Mouse (Mus musculus) embryonic facial prominence, embryonic 10.5 days (tissue): Measurements from ENCODE around the gene Wdr46. TPM values are rescaled to one million over a fixed set of nuclear protein-coding genes. Genes with fewer than 3 reads are reported as not detected.
"Not testable (repeated sequence)": the region's sequence is repeated elsewhere in the genome, so short reads cannot be mapped to it uniquely, and the experiment has no call there.

Source experiments
- DNase-seq: peaks from one replicate; pipeline ENCODE4 v3.0.0-alpha.2; 2017; ENCODE audit warnings: low spot score
- H3K27ac ChIP-seq: fragments of 300-500 bp; sonication (generic); replicated peaks from 2 replicates; pipeline ENCODE4 v1.5.1; 2016; ENCODE audit warnings: mild to moderate bottlenecking
- H3K27me3 ChIP-seq: fragments of 300-500 bp; sonication (generic); replicated peaks from 2 replicates; pipeline ENCODE4 v1.6.1; 2016; ENCODE audit warnings: low read depth, mild to moderate bottlenecking; ENCODE audit not compliant: poor library complexity, severe bottlenecking
- H3K36me3 ChIP-seq: fragments of 300-500 bp; sonication (generic); replicated peaks from 2 replicates; pipeline ENCODE4 v1.6.1; 2016; ENCODE audit warnings: mild to moderate bottlenecking, moderate library complexity
- H3K4me1 ChIP-seq: fragments of 300-500 bp; sonication (generic); 2 replicates; pipeline ENCODE4 v1.6.1; 2016
- H3K4me3 ChIP-seq: fragments of 300-500 bp; sonication (generic); 2 replicates; pipeline ENCODE4 v1.5.1; 2016; ENCODE audit warnings: mild to moderate bottlenecking, moderate library complexity
- H3K9me3 ChIP-seq: fragments of 300-500 bp; sonication (generic); 2 replicates; pipeline ENCODE4 v1.6.1; 2016; ENCODE audit warnings: mild to moderate bottlenecking
- WGBS: fragments of 180-500 bp; shearing (Covaris S2); methylation state at CpG from one replicate; pipeline ENCODE4 v1.1.7; 2016; 5-methylcytosine and 5-hydroxymethylcytosine counted together
- polyA plus RNA-seq: library from polyadenylated mRNA; unstranded; fragments of >200 nt; fragmentation: Nextera tagmentation; extraction: Ambion mirVana; gene quantifications from 2 replicates; pipeline ENCODE4 v1.2.1, GENCODE M21; 2016

Wdr46 gene
- polyA plus RNA-seq, 1 experiment from 2014 or later, result 62.1 TPM

DNA sequence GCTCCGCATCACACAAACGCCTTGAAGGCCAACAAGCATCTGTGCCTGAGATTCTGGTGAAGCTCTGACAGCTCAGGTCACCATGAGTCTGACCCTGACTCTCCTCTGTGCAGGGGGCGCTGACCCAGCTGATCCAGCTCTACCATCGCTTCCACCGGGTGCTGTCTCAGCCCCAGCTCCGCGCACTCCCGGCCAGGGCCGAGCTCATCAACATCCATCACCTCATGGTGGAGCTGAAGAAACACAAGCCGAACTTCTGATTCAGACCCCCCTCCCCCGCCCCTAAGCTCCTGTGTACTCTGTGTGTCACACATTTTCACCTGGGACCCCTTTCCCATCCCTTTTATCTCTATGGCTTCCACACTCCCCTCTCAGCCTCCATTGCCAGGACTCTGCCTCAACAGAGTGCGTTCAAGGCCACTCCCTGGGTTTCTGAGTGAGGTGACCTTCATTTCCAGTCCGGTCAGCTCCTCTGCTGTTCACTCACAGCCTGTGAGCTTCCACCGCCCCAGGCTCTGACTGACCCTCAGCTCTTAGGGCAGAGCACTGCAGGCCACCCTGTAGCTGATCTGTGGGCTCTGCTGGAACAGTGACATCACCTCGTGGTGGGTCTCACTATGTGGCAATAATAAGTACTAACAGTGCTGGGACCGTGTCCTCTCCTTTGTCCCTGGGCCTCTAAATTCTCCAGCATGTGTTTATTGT is 25.5 kb downstream of the Wdr46 start:
- 87% methylated on average over 16 of the region's 16 CpGs for WGBS

DNA sequence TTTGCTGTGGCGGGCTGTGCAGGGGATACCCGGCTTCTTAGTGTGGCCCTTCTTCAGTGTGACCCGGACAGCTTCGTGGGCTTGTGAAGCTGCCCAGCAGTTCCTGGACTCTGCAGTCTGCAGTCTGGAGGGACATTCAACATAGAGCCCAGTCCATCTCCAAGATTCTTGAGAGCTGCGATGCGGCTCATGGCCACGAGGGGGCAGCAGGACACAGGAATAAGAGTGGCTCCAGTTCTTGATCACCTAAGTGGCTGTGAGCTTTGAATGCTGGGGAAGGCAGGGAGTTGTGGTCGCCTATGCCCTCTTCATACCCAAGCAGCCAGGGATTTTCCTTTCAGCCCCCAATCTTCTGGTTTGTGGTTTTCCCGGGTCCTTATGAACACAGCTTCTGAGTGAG is 28.0 kb downstream of the Wdr46 start:
- Histone ChIP-seq H3K4me1 (no peaks in the 10 kb centered on the region), H3K27me3 (no peaks in the 10 kb centered on the region), H3K9me3 (0 out of 2 replicates have a peak, but pooled peaks cover 3% of the 10 kb centered on the region), H3K27ac (no peak overlapping the region), H3K4me3 (no peak overlapping the region), H3K36me3 (peaks cover 30% of the 10 kb centered on the region)
- 4% methylated on average over 9 of the region's 9 CpGs for WGBS
- DNase-seq, result peak; percentile 87

More for the DNA sequence above, 25.5 kb downstream of the Wdr46 start:
- Histone ChIP-seq H3K9me3 (0 out of 2 replicates have a peak, but pooled peaks cover 3% of the 10 kb centered on the region), H3K27ac (no peak overlapping the region), H3K4me3 (no peak overlapping the region), H3K4me1 (no peaks in the 10 kb centered on the region), H3K27me3 (no peaks in the 10 kb centered on the region), H3K36me3 (peaks cover 54% of the 10 kb centered on the region)
- DNase-seq, result no peak

DNA sequence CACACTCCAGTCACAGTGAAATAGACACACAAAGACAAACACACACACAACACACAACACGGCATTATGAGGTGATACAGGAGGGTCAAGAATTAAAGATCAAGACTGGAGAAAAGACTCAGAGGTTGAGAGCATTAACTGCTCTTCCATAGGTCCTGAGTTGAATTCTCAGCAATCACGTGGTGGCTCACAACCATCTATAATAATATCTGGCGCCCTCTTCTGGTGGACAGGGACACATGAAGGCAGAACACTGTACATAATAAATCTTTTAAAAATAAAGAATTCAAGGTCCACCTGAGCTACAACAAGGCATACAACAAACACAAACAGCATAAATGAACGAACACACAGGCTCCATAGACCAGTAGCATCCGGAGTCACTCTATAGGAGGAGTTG is 28.5 kb downstream of the Wdr46 start:
- Histone ChIP-seq H3K36me3 (peaks cover 25% of the 10 kb centered on the region), H3K4me1 (no peaks in the 10 kb centered on the region), H3K27me3 (no peaks in the 10 kb centered on the region), H3K27ac (no peak overlapping the region), H3K4me3 (no peak overlapping the region), H3K9me3 (0 out of 2 replicates have a peak, but pooled peaks cover 3% of the 10 kb centered on the region)
- 36% methylated on average over 5 of the region's 5 CpGs for WGBS
- DNase-seq, result no peak

DNA sequence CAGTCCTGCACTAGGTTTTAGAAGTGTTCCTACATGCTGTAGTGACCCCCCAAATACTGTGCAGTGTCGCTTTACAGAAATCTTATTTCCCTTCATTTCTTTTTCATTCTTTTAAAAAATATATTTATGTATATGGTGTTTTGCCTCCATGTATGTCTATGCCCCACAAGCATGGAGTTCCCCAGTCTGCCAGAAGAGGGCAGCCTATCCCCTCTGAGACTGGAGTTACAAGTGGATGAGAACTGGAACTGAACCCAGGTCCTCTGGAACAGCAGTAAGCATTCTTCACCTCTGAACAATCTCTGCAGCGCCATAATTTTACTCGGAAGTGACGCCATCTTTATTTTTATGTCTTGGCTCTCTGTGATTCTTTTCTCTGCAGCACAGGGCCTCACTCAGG is 28.9 kb downstream of the Wdr46 start:
- Histone ChIP-seq H3K27ac (no peak overlapping the region), H3K4me3 (no peak overlapping the region), H3K27me3 (no peaks in the 10 kb centered on the region), H3K9me3 (0 out of 2 replicates have a peak, but pooled peaks cover 3% of the 10 kb centered on the region), H3K36me3 (peaks cover 22% of the 10 kb centered on the region), H3K4me1 (no peaks in the 10 kb centered on the region)
- WGBS, result 76% methylated on average over 4 of the region's 4 CpGs
- no peak for DNase-seq

DNA sequence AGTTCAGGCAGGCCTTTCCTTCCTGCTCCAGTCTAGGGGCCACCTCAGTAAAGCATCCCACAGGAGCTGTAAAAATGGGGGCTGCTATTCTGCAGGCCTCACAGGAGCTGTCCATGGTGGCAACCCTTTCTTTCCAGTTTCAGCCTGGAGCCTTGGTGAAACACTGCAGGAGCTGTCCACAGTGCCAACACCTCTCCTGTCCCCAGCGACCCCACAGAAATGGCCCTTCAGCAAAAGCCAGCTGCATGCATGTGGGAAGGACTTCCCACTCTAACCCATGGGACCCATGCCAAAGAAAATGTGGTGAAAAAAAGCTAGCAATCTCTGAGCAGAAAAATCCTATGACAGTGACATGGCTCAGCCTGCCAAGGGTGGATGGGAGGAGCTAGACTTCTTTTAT is 32.2 kb downstream of the Wdr46 start:
- DNase-seq, result peak; percentile 69
- 6% methylated on average over 1 of the region's 1 CpGs for WGBS
- Histone ChIP-seq H3K4me3 (no peak overlapping the region), H3K4me1 (peaks cover 1% of the 10 kb centered on the region), H3K36me3 (no peaks in the 10 kb centered on the region), H3K27me3 (peaks cover 25% of the 10 kb centered on the region), H3K27ac (no peak overlapping the region), H3K9me3 (0 out of 2 replicates have a peak, but pooled peaks cover 3% of the 10 kb centered on the region)

DNA sequence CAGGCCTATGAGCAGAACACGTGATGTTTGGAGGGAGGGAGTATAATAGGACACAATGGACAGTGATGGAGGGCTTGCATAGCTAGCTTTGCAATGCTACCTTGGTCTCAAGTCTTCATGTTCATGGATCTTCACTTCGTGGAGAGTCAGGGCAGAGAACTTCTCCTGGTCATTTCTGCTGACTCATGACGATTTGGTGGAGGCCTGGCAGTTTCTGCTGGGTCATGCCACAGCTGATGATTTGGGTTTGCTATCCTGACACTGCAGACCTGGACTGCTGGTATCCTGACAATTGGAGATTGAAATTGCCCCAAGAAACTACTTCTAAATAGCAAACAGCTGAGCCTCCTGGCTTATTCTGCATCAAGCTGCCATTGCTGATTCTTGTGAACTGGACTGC is 33.1 kb downstream of the Wdr46 start:
- no peak overlapping the region for H3K27ac ChIP-seq
- 0 out of 2 replicates have a peak, but pooled peaks cover 3% of the 10 kb centered on the region for H3K9me3 ChIP-seq
- H3K27me3 ChIP-seq, result peaks cover 34% of the 10 kb centered on the region
- WGBS, result 61% methylated on average over 3 of the region's 3 CpGs
- no peaks in the 10 kb centered on the region for H3K36me3 ChIP-seq
- no peak overlapping the region for H3K4me3 ChIP-seq
- DNase-seq, result no peak
- peaks cover 10% of the 10 kb centered on the region for H3K4me1 ChIP-seq

DNA sequence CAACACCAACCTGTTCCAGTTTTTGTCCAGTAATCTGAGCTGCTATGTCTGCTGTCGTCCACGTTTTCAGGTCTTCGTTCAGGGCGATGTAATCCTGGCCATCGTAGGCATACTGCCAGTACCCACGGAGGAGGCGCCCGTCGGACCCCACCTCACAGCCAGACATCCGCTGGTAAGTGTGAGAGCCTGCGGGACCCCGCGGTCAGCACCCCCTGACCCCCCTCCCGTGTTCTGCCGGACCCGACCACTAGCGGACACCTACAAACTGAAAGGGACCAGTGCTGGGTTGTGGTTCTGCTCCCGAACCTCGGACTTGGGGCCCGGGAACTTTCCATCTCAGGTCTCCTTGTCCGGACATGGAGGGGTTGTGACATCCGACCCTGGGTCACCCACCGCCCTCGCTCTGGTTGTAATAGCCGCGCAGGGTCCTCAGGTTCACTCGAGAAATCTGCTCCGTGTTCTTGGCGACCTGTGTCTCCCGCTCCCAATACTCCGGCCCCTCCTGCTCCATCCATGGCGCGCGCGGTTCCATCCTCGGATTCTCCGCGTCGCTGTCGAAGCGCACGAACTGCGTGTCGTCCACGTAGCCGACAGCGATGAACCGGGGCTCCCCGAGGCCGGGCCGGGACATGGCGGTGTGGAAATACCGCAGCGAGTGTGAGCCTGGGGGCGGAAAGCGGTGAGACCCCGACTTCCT is 37.5 kb downstream of the Wdr46 start:
- Histone ChIP-seq H3K4me1 (peaks cover 38% of the 10 kb centered on the region), H3K27me3 (peaks cover 58% of the 10 kb centered on the region), H3K9me3 (no peaks in the 10 kb centered on the region), H3K27ac (peak overlapping the region; percentile 51), H3K36me3 (no peaks in the 10 kb centered on the region), H3K4me3 (peak overlapping the region; percentile 60)
- DNase-seq, result peak; percentile 28
- 2% methylated on average over 57 of the region's 57 CpGs for WGBS

DNA sequence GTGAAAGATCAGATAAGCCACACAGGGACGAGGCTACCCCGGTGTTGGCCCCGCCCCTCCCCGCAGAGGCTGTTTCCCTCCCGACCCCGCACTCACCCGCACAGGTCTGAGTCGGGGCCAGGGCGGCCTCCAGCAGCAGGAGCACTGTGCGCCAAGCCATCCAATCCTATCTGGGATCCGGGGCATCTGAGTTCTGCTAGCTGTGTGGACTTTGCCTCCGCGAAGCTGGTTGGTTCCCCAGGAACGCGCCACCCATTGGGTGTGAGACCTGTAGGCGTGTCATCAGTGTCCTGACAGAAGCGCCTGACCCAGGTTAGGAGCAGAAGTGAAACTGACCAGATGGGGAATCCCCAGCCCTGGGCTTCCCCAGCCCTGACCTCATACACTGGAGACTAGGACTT is 38.2 kb downstream of the Wdr46 start:
- Histone ChIP-seq H3K27me3 (peaks cover 58% of the 10 kb centered on the region), H3K36me3 (no peaks in the 10 kb centered on the region), H3K4me1 (peaks cover 38% of the 10 kb centered on the region), H3K9me3 (no peaks in the 10 kb centered on the region), H3K4me3 (peak overlapping the region; percentile 60), H3K27ac (peak overlapping the region; percentile 51)
- DNase-seq, result peak; percentile 64
- under 1% methylated on average over 17 of the region's 17 CpGs for WGBS

DNA sequence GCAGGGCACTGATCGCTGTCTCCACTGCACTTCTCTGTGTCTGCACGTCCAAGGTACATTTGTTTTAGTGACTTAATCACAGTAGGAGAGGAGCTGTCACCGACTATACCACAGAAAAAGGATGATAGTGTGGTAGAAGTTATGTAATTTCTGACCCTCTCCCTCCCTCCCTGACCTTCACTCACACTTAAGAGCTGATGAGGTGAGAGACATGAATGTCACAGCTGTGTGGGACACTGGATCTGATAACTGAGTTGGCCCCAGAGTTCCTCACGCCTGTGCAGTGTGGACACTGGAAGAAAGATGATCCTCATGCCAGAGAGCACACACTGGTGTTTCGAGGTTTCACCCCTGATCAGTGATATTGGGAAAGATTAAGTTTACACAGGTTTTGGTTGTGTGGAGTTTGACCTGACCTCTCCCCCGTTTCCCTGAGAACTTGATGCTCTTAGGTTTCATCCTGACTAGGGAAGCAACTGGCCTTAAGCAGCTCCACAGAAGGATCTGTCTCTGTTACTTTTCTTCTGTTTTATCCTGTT is 39.1 kb downstream of the Wdr46 start:
- H3K36me3 ChIP-seq, result no peaks in the 10 kb centered on the region
- no peaks in the 10 kb centered on the region for H3K9me3 ChIP-seq
- no peak for DNase-seq
- peaks cover 58% of the 10 kb centered on the region for H3K27me3 ChIP-seq
- 72% methylated on average over 6 of the region's 6 CpGs for WGBS
- peaks cover 38% of the 10 kb centered on the region for H3K4me1 ChIP-seq
- H3K4me3 ChIP-seq, result no peak overlapping the region
- H3K27ac ChIP-seq, result no peak overlapping the region

DNA sequence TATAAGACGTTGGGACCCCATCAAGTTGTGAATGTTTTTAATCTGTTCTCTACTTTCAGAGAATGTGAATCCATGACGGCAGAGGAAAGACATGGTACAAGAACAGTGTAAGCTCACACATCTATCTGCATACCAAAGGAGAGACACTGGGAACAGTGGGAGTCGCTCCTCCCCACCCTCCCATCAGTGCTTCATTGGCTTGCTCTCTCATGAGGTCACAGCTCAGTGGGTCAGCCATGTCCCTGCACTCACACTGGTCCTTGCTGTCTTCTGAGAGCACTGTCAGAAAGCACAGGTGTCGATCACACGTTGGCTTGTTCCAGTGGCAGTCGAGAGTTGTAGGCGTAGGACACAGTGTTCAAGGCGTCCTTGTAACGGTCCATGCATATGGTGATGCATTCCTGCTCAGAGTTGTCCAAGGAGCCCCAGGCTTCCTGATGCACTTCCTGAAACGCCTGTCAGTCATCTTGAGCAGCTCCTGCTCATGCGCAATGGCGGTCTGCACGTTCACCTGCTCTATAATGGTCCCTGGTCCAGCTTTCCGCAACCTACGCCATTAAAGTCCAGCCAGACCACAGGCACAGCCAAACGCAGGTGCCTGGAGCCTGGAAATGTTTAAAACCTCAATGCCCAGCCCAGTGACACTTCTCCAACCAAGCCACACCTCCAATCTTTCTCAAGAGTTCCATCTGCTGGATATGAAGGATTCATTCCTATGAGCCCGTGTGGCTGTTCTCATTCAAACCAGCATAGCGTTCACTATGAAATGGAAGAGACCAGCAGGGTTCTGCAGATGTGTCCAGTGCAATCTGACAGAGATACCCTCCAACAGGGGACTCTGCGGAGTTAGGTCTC is 39.9 kb downstream of the Wdr46 start:
- 79% methylated on average over 19 of the region's 19 CpGs for WGBS
- H3K4me3 ChIP-seq, result peak overlapping the region; percentile 67; the same call in 1 of the 2 replicates
- H3K9me3 ChIP-seq, result no peaks in the 10 kb centered on the region
- no peak for DNase-seq
- peak overlapping the region; percentile 90 for H3K27ac ChIP-seq
- peaks cover 56% of the 10 kb centered on the region for H3K27me3 ChIP-seq
- H3K36me3 ChIP-seq, result no peaks in the 10 kb centered on the region
- H3K4me1 ChIP-seq, result peaks cover 38% of the 10 kb centered on the region

DNA sequence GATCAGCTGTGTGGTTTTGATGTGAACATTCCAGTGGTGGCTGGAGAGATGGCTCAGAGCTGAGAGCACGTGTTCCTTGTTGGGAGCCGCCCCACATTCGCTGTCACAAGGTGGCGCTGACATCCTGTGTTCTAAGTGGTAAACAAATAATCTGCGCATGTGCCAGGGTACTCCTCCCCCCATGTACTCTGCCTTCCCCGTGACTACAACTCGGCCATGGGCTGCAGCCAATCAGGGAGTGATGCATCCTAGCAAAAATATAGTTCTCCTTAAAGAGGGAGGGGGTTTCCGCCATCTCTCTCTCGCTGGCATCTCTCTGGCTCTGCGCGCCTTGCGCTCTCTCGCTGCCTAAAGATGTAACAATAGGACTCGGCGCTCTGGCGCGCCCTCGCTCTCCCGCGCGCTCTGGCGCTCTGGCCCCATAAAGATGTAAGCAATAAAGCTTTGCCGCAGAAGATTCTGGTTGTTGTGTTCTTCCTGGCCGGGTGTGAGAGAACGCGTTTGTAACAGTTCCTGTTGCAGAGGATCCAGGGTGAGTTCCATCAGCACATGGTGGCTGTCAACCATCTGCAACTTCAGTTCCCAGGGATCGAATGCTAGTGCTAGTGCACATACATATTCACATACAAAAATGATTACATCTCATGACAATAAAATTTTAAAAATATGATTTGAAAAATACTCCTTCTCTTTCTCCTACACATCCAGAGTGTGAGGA is 40.9 kb downstream of the Wdr46 start:
- 1% methylated on average over 27 of the region's 27 CpGs for WGBS

More for the DNA sequence above, 40.9 kb downstream of the Wdr46 start:
- peaks cover 46% of the 10 kb centered on the region for H3K27me3 ChIP-seq
- DNase-seq, result peak; percentile 93
- H3K36me3 ChIP-seq, H3K9me3 ChIP-seq: not testable (repeated sequence)
- peak overlapping the region; percentile 90 for H3K27ac ChIP-seq
- peak overlapping the region; percentile 67 for H3K4me3 ChIP-seq
- peaks cover 38% of the 10 kb centered on the region for H3K4me1 ChIP-seq
